8 mouse cellular contexts compared by ENCODE assay signal in the genomic region with DNA sequence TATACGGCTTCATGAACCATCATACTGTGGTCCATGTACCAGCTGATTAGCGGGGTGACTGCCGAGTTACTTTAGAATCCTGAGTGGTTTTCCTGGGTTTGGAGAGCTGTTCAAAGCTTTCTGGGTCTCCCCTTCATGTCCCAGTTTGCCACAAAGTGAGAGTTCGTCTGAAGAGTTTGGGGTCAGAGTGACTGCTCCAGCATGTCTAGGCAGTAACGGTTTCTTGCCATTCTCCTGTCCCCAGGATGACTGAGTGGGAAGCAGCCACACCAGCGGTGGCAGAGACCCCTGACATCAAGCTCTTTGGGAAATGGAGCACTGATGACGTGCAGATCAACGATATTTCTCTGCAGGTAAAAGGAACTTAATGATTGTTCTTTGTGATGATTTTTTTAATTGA. TPM values are rescaled to one million over a fixed set of nuclear protein-coding genes. Genes with fewer than 3 reads are reported as not detected.
DNase-seq lines count a peak whose midpoint lies in the region; ATAC-seq and TF ChIP-seq lines count a peak whose summit lies in the region.

No protein-coding gene starts in this region.

- H3K9ac ChIP-seq in kidney, embryonic 15.5 days, result peak overlapping the region; percentile 75
- peak overlapping the region; percentile 81 for H3K9ac ChIP-seq in hindbrain, embryonic 13.5 days
- peak overlapping the region; percentile 73 for H3K9ac ChIP-seq in midbrain, embryonic 14.5 days (replicated peaks; ENCODE audit: low read length)

- TF ChIP-seq CTCF in bone marrow, adult 2 months (IDR thresholded peaks at IDR 0.05; ENCODE audit: control insufficient read depth, insufficient read depth, low read length), result no peak

- no peak for TF ChIP-seq POLR2A in bone marrow, adult 2 months (IDR thresholded peaks at IDR 0.05; ENCODE audit: borderline replicate concordance, control insufficient read depth, low read depth, low read length)

- no peak for DNase-seq in kidney, adult 9 months
- no peak for DNase-seq in midbrain, embryonic 14.5 days
- no peak for DNase-seq in left cerebral cortex, postnatal 25 days (ENCODE audit: low spot score in 2 of 2)
- no peak for DNase-seq in right cerebral cortex, adult 2 months (ENCODE audit: low spot score in 2 of 2)
- no peak for DNase-seq in testis, postnatal 10 days (ENCODE audit: low spot score)

- H3K4me3 ChIP-seq in kidney, embryonic 15.5 days (replicated peaks), result peak overlapping the region; percentile 78
- H3K4me3 ChIP-seq in bone marrow, adult 2 months (replicated peaks; ENCODE audit: control insufficient read depth, low read depth, low read length), result peak overlapping the region; percentile 95
- H3K4me3 ChIP-seq in hindbrain, embryonic 13.5 days, result peak overlapping the region; percentile 89
- H3K4me3 ChIP-seq in midbrain, embryonic 14.5 days (replicated peaks; ENCODE audit: low read depth, low read length), result peak overlapping the region; percentile 78

- intact Hi-C loops in left cerebral cortex, postnatal 25 days (cut with DNase I), result loop anchor here (5.0 kb wide), 3 partner anchors 45 to 115 kb away; partner anchors contain the start of genes Ube2m and Zfp324

- peak overlapping the region; percentile 87 for H3K4me2 ChIP-seq in kidney, embryonic 15.5 days
- peak overlapping the region; percentile 98 for H3K4me2 ChIP-seq in hindbrain, embryonic 13.5 days
- peak overlapping the region; percentile 92 for H3K4me2 ChIP-seq in midbrain, embryonic 14.5 days (ENCODE audit: low read length)

- ATAC-seq in kidney, embryonic 15.5 days (replicated peaks; ENCODE audit: low FRiP score), result no peak
- no peak; the same call in 1 of the 2 replicates for ATAC-seq in hindbrain, embryonic 13.5 days (ENCODE audit: low FRiP score)
- no peak for ATAC-seq in midbrain, embryonic 14.5 days (ENCODE audit: low FRiP score, low TSS enrichment)

- 0 out of 2 replicates have a peak overlapping the region, but pooled peaks have one; percentile 33 for H3K27ac ChIP-seq in kidney, embryonic 15.5 days
- no peak overlapping the region for H3K27ac ChIP-seq in bone marrow, adult 2 months (ENCODE audit: control insufficient read depth, insufficient read depth, low read depth, low read length, poor library complexity)
- H3K27ac ChIP-seq in hindbrain, embryonic 13.5 days, result no peak overlapping the region
- 0 out of 2 replicates have a peak overlapping the region, but pooled peaks have one; percentile 14 for H3K27ac ChIP-seq in midbrain, embryonic 14.5 days (replicated peaks; ENCODE audit: low read depth, low read length)

- H3K4me1 ChIP-seq in kidney, embryonic 15.5 days, result peaks cover 31% of the 10 kb centered on the region
- no peaks in the 10 kb centered on the region; the same call in 1 of the 2 replicates for H3K4me1 ChIP-seq in bone marrow, adult 2 months (ENCODE audit: control insufficient read depth, insufficient read depth, low read length)
- peaks cover 19% of the 10 kb centered on the region for H3K4me1 ChIP-seq in hindbrain, embryonic 13.5 days (replicated peaks)
- peaks cover 10% of the 10 kb centered on the region for H3K4me1 ChIP-seq in midbrain, embryonic 14.5 days (ENCODE audit: control insufficient read depth, insufficient read depth, low read length)

- peaks cover 44% of the 10 kb centered on the region for H3K36me3 ChIP-seq in kidney, embryonic 15.5 days
- peaks cover 44% of the 10 kb centered on the region for H3K36me3 ChIP-seq in hindbrain, embryonic 13.5 days
- H3K36me3 ChIP-seq in midbrain, embryonic 14.5 days (ENCODE audit: control insufficient read depth, insufficient read depth, low read length), result peaks cover 44% of the 10 kb centered on the region

- under 1% methylated on average over 8 of the region's 8 CpGs for WGBS in kidney, embryonic 15.5 days
- WGBS in bone marrow, adult 2 months, result under 1% methylated on average over 8 of the region's 8 CpGs
- 4% methylated on average over 8 of the region's 8 CpGs for WGBS in hindbrain, embryonic 13.5 days
- 4% methylated on average over 8 of the region's 8 CpGs for WGBS in midbrain, embryonic 14.5 days

- no peaks in the 10 kb centered on the region for H3K9me3 ChIP-seq in kidney, embryonic 15.5 days (replicated peaks)
- H3K9me3 ChIP-seq in hindbrain, embryonic 13.5 days, result no peaks in the 10 kb centered on the region
- H3K9me3 ChIP-seq in midbrain, embryonic 14.5 days (ENCODE audit: control insufficient read depth, low read length), result no peaks in the 10 kb centered on the region

- H3K27me3 ChIP-seq in kidney, embryonic 15.5 days, result 0 out of 2 replicates have a peak, but pooled peaks cover 4% of the 10 kb centered on the region
- peaks cover 31% of the 10 kb centered on the region for H3K27me3 ChIP-seq in hindbrain, embryonic 13.5 days
- peaks cover 16% of the 10 kb centered on the region for H3K27me3 ChIP-seq in midbrain, embryonic 14.5 days (ENCODE audit: control insufficient read depth, insufficient read depth, low read length)

RNA-seq across cellular contexts. Expression of gene Rps5, which starts 0.6 kb away (rescaled TPM):
- 1,034 and 1,085 TPM in 2 replicates for polyA plus RNA-seq in kidney, embryonic 15.5 days (2015; fragmentation: Nextera tagmentation; extraction: Ambion mirVana)
- 895 and 1,171 TPM in 2 replicates for polyA plus RNA-seq in bone marrow, adult 2 months (2011; ENCODE audit: insufficient read depth, insufficient read length, low replicate concordance, missing spikeins)
- 661 and 665 TPM in 2 replicates for polyA plus RNA-seq in hindbrain, embryonic 13.5 days (2015; fragmentation: Nextera tagmentation; extraction: Ambion mirVana)
- polyA plus RNA-seq in midbrain, embryonic 14.5 days (2014; fragmentation: Nextera tagmentation; extraction: Ambion mirVana), result 749 and 858 TPM in 2 replicates
- total RNA-seq in left cerebral cortex, postnatal 25 days (2021), result 100 to 1,000 TPM; 339 to 352 TPM

RNA-seq across cellular contexts. Expression of gene Rnf225, which starts 4.5 kb away (rescaled TPM):
- polyA plus RNA-seq in kidney, embryonic 15.5 days (2015; fragmentation: Nextera tagmentation; extraction: Ambion mirVana), result 0.45 and 0.77 TPM in 2 replicates
- polyA plus RNA-seq in bone marrow, adult 2 months (2011; ENCODE audit: insufficient read depth, insufficient read length, low replicate concordance, missing spikeins), result 0.47 and 0.74 TPM in 2 replicates
- 0.70 TPM in 2 replicates for polyA plus RNA-seq in hindbrain, embryonic 13.5 days (2015; fragmentation: Nextera tagmentation; extraction: Ambion mirVana)
- polyA plus RNA-seq in midbrain, embryonic 14.5 days (2014; fragmentation: Nextera tagmentation; extraction: Ambion mirVana), result 0.64 and 0.66 TPM in 2 replicates
- under 1 TPM; 0.78 to 0.94 TPM for total RNA-seq in left cerebral cortex, postnatal 25 days (2021)

RNA-seq across cellular contexts. Expression of gene Zscan22, which starts 25.1 kb away (rescaled TPM):
- polyA plus RNA-seq in kidney, embryonic 15.5 days (2015; fragmentation: Nextera tagmentation; extraction: Ambion mirVana), result 19.3 and 19.9 TPM in 2 replicates
- polyA plus RNA-seq in bone marrow, adult 2 months (2011; ENCODE audit: insufficient read depth, insufficient read length, low replicate concordance, missing spikeins), result 2.3 and 2.6 TPM in 2 replicates
- polyA plus RNA-seq in hindbrain, embryonic 13.5 days (2015; fragmentation: Nextera tagmentation; extraction: Ambion mirVana), result 10.6 and 10.9 TPM in 2 replicates
- polyA plus RNA-seq in midbrain, embryonic 14.5 days (2014; fragmentation: Nextera tagmentation; extraction: Ambion mirVana), result 9.9 and 13.0 TPM in 2 replicates
- 10 to 100 TPM; 13.0 to 16.9 TPM for total RNA-seq in left cerebral cortex, postnatal 25 days (2021)

RNA-seq across cellular contexts. Expression of gene Zfp128, which starts 41.8 kb away (rescaled TPM):
- polyA plus RNA-seq in kidney, embryonic 15.5 days (2015; fragmentation: Nextera tagmentation; extraction: Ambion mirVana), result 3.7 and 3.8 TPM in 2 replicates
- polyA plus RNA-seq in bone marrow, adult 2 months (2011; ENCODE audit: insufficient read depth, insufficient read length, low replicate concordance, missing spikeins), result 0.65 TPM in 1 of 2 replicates, not detected in the other
- polyA plus RNA-seq in hindbrain, embryonic 13.5 days (2015; fragmentation: Nextera tagmentation; extraction: Ambion mirVana), result 7.0 and 7.3 TPM in 2 replicates
- 8.6 and 9.0 TPM in 2 replicates for polyA plus RNA-seq in midbrain, embryonic 14.5 days (2014; fragmentation: Nextera tagmentation; extraction: Ambion mirVana)
- 1 to 10 TPM; 6.9 to 7.4 TPM for total RNA-seq in left cerebral cortex, postnatal 25 days (2021)

RNA-seq across cellular contexts. Expression of gene Zfp324, which starts 42.9 kb away (rescaled TPM):
- 9.8 and 11.4 TPM in 2 replicates for polyA plus RNA-seq in kidney, embryonic 15.5 days (2015; fragmentation: Nextera tagmentation; extraction: Ambion mirVana)
- polyA plus RNA-seq in bone marrow, adult 2 months (2011; ENCODE audit: insufficient read depth, insufficient read length, low replicate concordance, missing spikeins), result 0.70 and 0.80 TPM in 2 replicates
- polyA plus RNA-seq in hindbrain, embryonic 13.5 days (2015; fragmentation: Nextera tagmentation; extraction: Ambion mirVana), result 13.6 and 13.7 TPM in 2 replicates
- polyA plus RNA-seq in midbrain, embryonic 14.5 days (2014; fragmentation: Nextera tagmentation; extraction: Ambion mirVana), result 12.0 and 14.4 TPM in 2 replicates
- total RNA-seq in left cerebral cortex, postnatal 25 days (2021), result 10 to 100 TPM; 10.3 to 11.9 TPM

Comparison
In these comparisons a context has a peak if more than half of its experiments do, and no peak if none do; other contexts are left out.
1. H3K27ac ChIP-seq: peak in kidney, embryonic 15.5 days (single experiment) and midbrain, embryonic 14.5 days (single experiment); none in bone marrow, adult 2 months (single experiment) and hindbrain, embryonic 13.5 days (single experiment).
2. Peak in every context shown above with its lines, with median percentiles within 50 percentile points of each other: H3K4me2 ChIP-seq, H3K4me3 ChIP-seq and H3K9ac ChIP-seq.